Mouse (Mus musculus) midbrain, embryonic 11.5 days (tissue): ENCODE data around the gene Arhgef28. TPM values are rescaled to one million over a fixed set of nuclear protein-coding genes. Genes with fewer than 3 reads are reported as not detected.
"Not testable (repeated sequence)": the region's sequence is repeated elsewhere in the genome, so short reads cannot be mapped to it uniquely, and the experiment has no call there.

Experiments
- ATAC-seq: fragments of 200-750 bp; cut with Nextera tagmentation; 2 replicates; pipeline ENCODE4 v1.8.0; 2017; ENCODE audit warnings: moderate TSS enrichment, moderate library complexity; ENCODE audit not compliant: low FRiP score
- DNase-seq: peaks from one replicate; pipeline ENCODE4 v3.0.0; 2015; ENCODE audit warnings: low spot score; ENCODE audit errors: missing footprints
- H3K27ac ChIP-seq: fragments of 300-500 bp; sonication (generic); 2 replicates; pipeline ENCODE4 v1.5.1; 2014; ENCODE audit warnings: low read depth, low read length
- H3K27me3 ChIP-seq: fragments of 300-500 bp; sonication (generic); 2 replicates; pipeline ENCODE4 v1.6.1; 2014; ENCODE audit warnings: mild to moderate bottlenecking, low read length, moderate library complexity, mixed read lengths; ENCODE audit not compliant: control insufficient read depth, insufficient read depth
- H3K36me3 ChIP-seq: fragments of 300-500 bp; sonication (generic); 2 replicates; pipeline ENCODE4 v1.6.1; 2014; ENCODE audit warnings: mild to moderate bottlenecking, low read length, moderate library complexity, mixed read lengths; ENCODE audit not compliant: control insufficient read depth, insufficient read depth
- H3K4me1 ChIP-seq: fragments of 300-500 bp; sonication (generic); 2 replicates; pipeline ENCODE4 v1.6.1; 2014; ENCODE audit warnings: low read length; ENCODE audit not compliant: control insufficient read depth, insufficient read depth
- H3K4me2 ChIP-seq: fragments of 300-500 bp; sonication (generic); 2 replicates; pipeline ENCODE4 v1.6.1; 2014; ENCODE audit warnings: mild to moderate bottlenecking, moderate library complexity
- H3K4me3 ChIP-seq: fragments of 300-500 bp; sonication (generic); 2 replicates; pipeline ENCODE4 v1.5.1; 2014; ENCODE audit warnings: low read depth, low read length
- H3K9ac ChIP-seq: fragments of 300-500 bp; sonication (generic); 2 replicates; pipeline ENCODE4 v1.6.1; 2014; ENCODE audit warnings: low read length
- H3K9me3 ChIP-seq: fragments of 300-500 bp; sonication (generic); 2 replicates; pipeline ENCODE4 v1.6.1; 2016; ENCODE audit warnings: low read length; ENCODE audit not compliant: control insufficient read depth
- WGBS: fragments of 180-500 bp; shearing (Covaris S2); extraction: QIAGEN DNeasy Blood & Tissue Kit; methylation state at CpG from one replicate; pipeline ENCODE4 v1.1.7; 2014; 5-methylcytosine and 5-hydroxymethylcytosine counted together
- polyA plus RNA-seq: library from polyadenylated mRNA; unstranded; fragments of >200 nt; fragmentation: Nextera tagmentation; extraction: Ambion mirVana; gene quantifications from 2 replicates; pipeline ENCODE4 v1.2.1, GENCODE M21; 2014

The Arhgef28 gene
- polyA plus RNA-seq, 1 experiment from 2014 or later, result 6.7 TPM

GRCm38 (mm10) chr13:98112812-98113503 lies 93.3 kb downstream of the Arhgef28 start:
- H3K36me3 ChIP-seq, result no peaks in the 10 kb centered on the region
- H3K9ac ChIP-seq, result no peak overlapping the region
- no peaks in the 10 kb centered on the region for H3K27me3 ChIP-seq
- no peaks in the 10 kb centered on the region; the same call in 1 of the 2 replicates for H3K4me1 ChIP-seq
- H3K4me3 ChIP-seq, result no peak overlapping the region
- no peak overlapping the region for H3K27ac ChIP-seq
- no peaks in the 10 kb centered on the region for H3K9me3 ChIP-seq
- ATAC-seq (no peak), DNase-seq (no peak)
- 77% methylated on average over 7 of the region's 7 CpGs for WGBS
- no peak overlapping the region for H3K4me2 ChIP-seq

- peak; percentile 68 for DNase-seq
- Histone ChIP-seq H3K9ac (no peak overlapping the region), H3K4me3 (no peak overlapping the region), H3K27ac (no peak overlapping the region), H3K9me3 (no peaks in the 10 kb centered on the region), H3K27me3 (no peaks in the 10 kb centered on the region), H3K4me1 (no peaks in the 10 kb centered on the region; the same call in 1 of the 2 replicates), H3K36me3 (no peaks in the 10 kb centered on the region), H3K4me2 (no peak overlapping the region)
- WGBS, result 84% methylated on average over 5 of the region's 5 CpGs
- ATAC-seq, result no peak
These were observed 94.7 kb downstream of the Arhgef28 start for GRCm38 (mm10) chr13:98111531-98111930.

GRCm38 (mm10) chr13:98111021-98111420 lies 95.2 kb downstream of the Arhgef28 start:
- ATAC-seq (no peak), DNase-seq (peak; percentile 59)
- H3K4me1 ChIP-seq, result no peaks in the 10 kb centered on the region; the same call in 1 of the 2 replicates
- WGBS, result 68% methylated on average over 2 of the region's 2 CpGs
- H3K27ac ChIP-seq, result no peak overlapping the region
- no peak overlapping the region for H3K4me3 ChIP-seq
- no peaks in the 10 kb centered on the region for H3K27me3 ChIP-seq
- no peaks in the 10 kb centered on the region for H3K36me3 ChIP-seq
- no peak overlapping the region for H3K4me2 ChIP-seq
- H3K9ac ChIP-seq, result no peak overlapping the region
- no peaks in the 10 kb centered on the region for H3K9me3 ChIP-seq

GRCm38 (mm10) chr13:98108481-98108880 lies 97.8 kb downstream of the Arhgef28 start:
- H3K36me3 ChIP-seq, H3K27ac ChIP-seq, ATAC-seq, H3K4me1 ChIP-seq, H3K27me3 ChIP-seq, H3K9ac ChIP-seq, H3K4me2 ChIP-seq, H3K9me3 ChIP-seq, H3K4me3 ChIP-seq: not testable (repeated sequence)
- peak; percentile 80 for DNase-seq
- WGBS, result 87% methylated on average over 3 of the region's 3 CpGs

GRCm38 (mm10) chr13:98107621-98108020 lies 98.6 kb downstream of the Arhgef28 start:
- peak; percentile 35 for DNase-seq
- no peaks in the 10 kb centered on the region for H3K36me3 ChIP-seq
- no peak overlapping the region for H3K27ac ChIP-seq
- WGBS, result 79% methylated on average over 2 of the region's 2 CpGs
- ATAC-seq, result no peak
- no peaks in the 10 kb centered on the region for H3K4me1 ChIP-seq
- H3K27me3 ChIP-seq, result no peaks in the 10 kb centered on the region
- H3K4me2 ChIP-seq, result no peak overlapping the region
- H3K4me3 ChIP-seq, result no peak overlapping the region
- no peaks in the 10 kb centered on the region for H3K9me3 ChIP-seq
- no peak overlapping the region for H3K9ac ChIP-seq

GRCm38 (mm10) chr13:98095966-98096365 lies 110.3 kb downstream of the Arhgef28 start:
- H3K4me1 ChIP-seq, result 0 out of 2 replicates have a peak, but pooled peaks cover 5% of the 10 kb centered on the region
- no peak overlapping the region for H3K4me3 ChIP-seq
- WGBS, result 37% methylated on average over 4 of the region's 4 CpGs
- ATAC-seq, result no peak
- H3K36me3 ChIP-seq, result no peaks in the 10 kb centered on the region
- DNase-seq, result peak; percentile 87
- H3K9me3 ChIP-seq, result no peaks in the 10 kb centered on the region
- no peaks in the 10 kb centered on the region for H3K27me3 ChIP-seq
- H3K4me2 ChIP-seq, result no peak overlapping the region
- H3K27ac ChIP-seq, result no peak overlapping the region
- H3K9ac ChIP-seq, result no peak overlapping the region

- H3K9ac ChIP-seq, result no peak overlapping the region
- no peak overlapping the region for H3K27ac ChIP-seq
- H3K4me1 ChIP-seq, result 0 out of 2 replicates have a peak, but pooled peaks cover 5% of the 10 kb centered on the region
- peak; percentile 68 for DNase-seq
- ATAC-seq, result no peak
- WGBS, result 78% methylated on average over 3 of the region's 3 CpGs
- H3K4me3 ChIP-seq, result no peak overlapping the region
- H3K4me2 ChIP-seq, result no peak overlapping the region
- H3K9me3 ChIP-seq, result no peaks in the 10 kb centered on the region
- no peaks in the 10 kb centered on the region for H3K27me3 ChIP-seq
- H3K36me3 ChIP-seq, result no peaks in the 10 kb centered on the region
These were observed 111.9 kb downstream of the Arhgef28 start for GRCm38 (mm10) chr13:98094332-98094731.

- Histone ChIP-seq H3K9ac (no peak overlapping the region), H3K4me3 (no peak overlapping the region), H3K9me3 (no peaks in the 10 kb centered on the region), H3K36me3 (no peaks in the 10 kb centered on the region), H3K4me2 (no peak overlapping the region), H3K27ac (no peak overlapping the region), H3K27me3 (no peaks in the 10 kb centered on the region), H3K4me1 (0 out of 2 replicates have a peak, but pooled peaks cover 5% of the 10 kb centered on the region)
- WGBS, result 82% methylated on average over 9 of the region's 9 CpGs
- DNase-seq (no peak), ATAC-seq (no peak)
These were observed 112.8 kb downstream of the Arhgef28 start for GRCm38 (mm10) chr13:98093483-98093882.

GRCm38 (mm10) chr13:98092354-98093002 lies 113.8 kb downstream of the Arhgef28 start:
- no peaks in the 10 kb centered on the region for H3K9me3 ChIP-seq
- 94% methylated on average over 12 of the region's 12 CpGs for WGBS
- DNase-seq, result no peak

More at GRCm38 (mm10) chr13:98092354-98093002, 113.8 kb downstream of the Arhgef28 start:
- Histone ChIP-seq H3K4me3 (no peak overlapping the region), H3K27me3 (no peaks in the 10 kb centered on the region), H3K4me2 (no peak overlapping the region), H3K4me1 (0 out of 2 replicates have a peak, but pooled peaks cover 5% of the 10 kb centered on the region), H3K27ac (no peak overlapping the region), H3K9ac (no peak overlapping the region), H3K36me3 (no peaks in the 10 kb centered on the region)
- ATAC-seq, result no peak
